Mouse (Mus musculus): ENCODE measurements around the gene Fam120b.

DNA sequence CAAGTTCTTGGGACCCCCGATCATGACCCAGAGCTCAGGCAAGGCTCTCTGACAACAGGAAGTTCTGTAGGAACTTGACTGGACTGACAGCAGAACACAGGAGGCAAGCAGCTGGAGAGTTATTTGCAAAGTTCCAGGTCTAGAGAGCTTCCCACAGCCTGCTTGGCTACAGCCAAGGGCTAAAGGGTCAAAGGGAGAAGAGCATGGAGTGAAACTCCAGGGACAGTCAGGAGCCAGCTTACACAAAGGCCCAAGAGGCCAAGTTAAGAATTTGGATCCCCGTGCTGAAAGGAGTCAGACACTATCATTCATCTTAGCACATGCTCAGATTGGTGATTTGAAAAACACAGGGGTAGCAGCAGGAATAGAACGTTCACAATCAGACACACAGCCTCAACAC, 32.3 kb upstream of the Fam120b start:
- no peak for TF ChIP-seq MYC (IDR thresholded peaks at IDR 0.05; ENCODE audit: low read depth, low read length)
- no peak for TF ChIP-seq SIN3A (IDR thresholded peaks at IDR 0.05; ENCODE audit: low read length)
- no peak for TF ChIP-seq CHD1 (IDR thresholded peaks at IDR 0.05; ENCODE audit: low read depth, low read length)
- no peak for TF ChIP-seq TCF12 (IDR thresholded peaks at IDR 0.05; ENCODE audit: low read depth, low read length)
- TF ChIP-seq TAL1 (IDR thresholded peaks at IDR 0.05; ENCODE audit: low read length), result no peak
- no peak for TF ChIP-seq ZNF384 (IDR thresholded peaks at IDR 0.05; ENCODE audit: low read depth, low read length)
- no peak for TF ChIP-seq MAX (IDR thresholded peaks at IDR 0.05; ENCODE audit: low read length)
- no peak for TF ChIP-seq MAFK (IDR thresholded peaks at IDR 0.05; ENCODE audit: borderline replicate concordance, low read depth, low read length)
- no peak for TF ChIP-seq HCFC1 (IDR thresholded peaks at IDR 0.05; ENCODE audit: low read depth, low read length)
- no peak for TF ChIP-seq POLR2A (IDR thresholded peaks at IDR 0.05; ENCODE audit: control insufficient read depth in 1 of 2, insufficient read depth in 1 of 2, low read depth in 1 of 2, low read length in 2 of 2, poor library complexity in 1 of 2)

Data from MEL (cell line).